Mouse (Mus musculus): Measurements from ENCODE around the gene Mia2.

Gene Mia2

DNA sequence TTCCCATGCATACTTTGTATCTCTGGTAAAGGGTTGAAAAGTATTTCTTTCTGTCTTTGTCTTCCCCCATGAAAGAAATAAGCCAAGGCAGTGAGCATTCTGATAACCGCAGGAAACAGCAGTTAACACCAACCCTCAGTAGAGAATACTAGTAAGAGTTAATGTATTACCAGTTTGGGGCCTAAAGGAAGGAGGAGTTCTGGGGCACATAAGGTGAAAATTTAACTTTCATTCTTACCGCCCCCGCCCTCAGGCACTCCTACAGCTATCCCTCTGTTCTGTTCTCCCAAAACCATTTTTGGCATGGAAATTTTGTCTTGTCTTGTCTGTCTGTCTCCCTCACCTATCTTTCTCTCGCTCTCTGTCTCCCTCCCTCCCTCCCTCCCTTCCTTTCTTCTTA, 54.1 kb downstream of the Mia2 start:
- in situ Hi-C loops (cut with MboI, MseI): loop anchor here (10.0 kb wide), 1 partner anchor 55 kb away; no protein-coding TSS in a partner anchor

- in situ Hi-C loops (cut with MboI, MseI): no loop called here
These were observed 65.5 kb downstream of the Mia2 start for GRCm38 (mm10) chr12:59161091-59161490.

- in situ Hi-C loops (cut with MboI, MseI): no loop called here
These were observed 67.2 kb downstream of the Mia2 start for GRCm38 (mm10) chr12:59162797-59163196.

- in situ Hi-C loops (cut with MboI, MseI): no loop called here
These were observed 68.9 kb downstream of the Mia2 start for GRCm38 (mm10) chr12:59164522-59164921.

- in situ Hi-C loops (cut with MboI, MseI): no loop called here
These were observed 71.0 kb downstream of the Mia2 start for GRCm38 (mm10) chr12:59166557-59166956.

DNA sequence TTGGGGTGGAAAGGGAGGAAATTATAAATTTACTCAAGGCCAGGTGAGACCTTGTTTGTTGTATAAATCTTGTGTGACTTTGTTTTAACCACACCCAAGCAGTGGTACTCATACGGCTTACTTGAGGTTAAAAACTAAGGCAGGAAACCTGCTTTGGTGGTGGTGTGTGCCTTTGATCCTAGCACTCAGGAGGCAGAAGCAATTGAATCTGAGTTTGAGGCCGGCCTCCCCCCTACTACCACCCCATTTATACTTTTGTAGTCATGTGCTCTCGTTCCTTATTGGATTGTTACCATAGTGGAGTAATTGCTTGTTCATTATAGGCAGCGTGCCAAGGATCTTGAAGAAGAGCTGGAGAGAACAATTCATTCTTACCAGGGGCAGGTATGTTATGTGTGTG, 74.3 kb downstream of the Mia2 start:
- in situ Hi-C loops (cut with MboI, MseI): no loop called here

GRCm38 (mm10) chr12:59177814-59178213, 82.2 kb downstream of the Mia2 start:
- in situ Hi-C loops (cut with MboI, MseI): no loop called here

DNA sequence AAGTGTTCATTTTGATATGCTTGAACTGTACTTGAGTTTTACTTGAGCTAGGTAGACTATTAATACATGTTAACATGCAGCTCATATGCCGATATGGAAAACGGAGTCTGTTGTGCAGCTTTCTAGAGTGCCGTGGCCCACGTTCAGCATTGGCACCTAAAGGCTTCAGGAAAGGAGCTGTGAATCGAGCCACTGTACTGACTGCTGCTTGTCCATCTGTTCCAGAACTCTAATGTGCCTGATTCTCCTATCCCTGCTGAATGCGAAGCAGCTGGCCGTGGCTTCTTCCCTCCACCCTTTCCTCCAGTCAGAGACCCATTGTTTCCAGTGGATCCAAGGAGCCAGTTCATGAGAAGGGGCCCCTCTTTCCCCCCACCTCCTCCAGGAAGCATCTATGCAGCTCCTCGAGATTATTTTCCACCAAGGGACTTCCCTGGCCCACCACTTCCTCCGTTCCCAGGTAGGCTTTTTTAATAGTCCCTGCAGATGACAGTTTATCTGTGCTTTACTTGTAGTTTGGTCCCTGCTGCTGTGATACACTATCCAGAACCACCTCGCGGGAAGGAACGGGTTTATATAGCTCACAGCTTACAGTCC, 92.6 kb downstream of the Mia2 start:
- in situ Hi-C loops (cut with MboI, MseI): no loop called here

DNA sequence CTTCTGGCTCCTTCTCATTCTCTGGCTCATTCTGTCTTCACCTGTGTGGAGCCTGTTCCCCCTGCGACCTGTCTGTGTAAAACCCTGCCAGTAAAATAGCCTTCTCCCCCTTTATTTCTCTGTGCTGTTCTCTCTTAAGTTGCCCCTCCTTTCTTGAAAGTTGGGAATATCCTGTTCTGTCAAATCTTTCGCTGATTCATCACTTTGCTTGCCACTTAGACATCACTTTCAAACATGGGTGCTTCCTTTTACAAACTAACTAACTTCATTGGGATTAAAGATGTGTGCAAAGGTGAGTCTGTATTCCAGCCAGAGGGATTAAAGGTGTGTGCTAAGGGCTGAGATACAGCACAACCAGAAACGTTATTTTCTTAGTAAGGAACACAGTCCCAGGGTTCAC, 98.0 kb downstream of the Mia2 start:
- in situ Hi-C loops (cut with MboI, MseI): no loop called here

DNA sequence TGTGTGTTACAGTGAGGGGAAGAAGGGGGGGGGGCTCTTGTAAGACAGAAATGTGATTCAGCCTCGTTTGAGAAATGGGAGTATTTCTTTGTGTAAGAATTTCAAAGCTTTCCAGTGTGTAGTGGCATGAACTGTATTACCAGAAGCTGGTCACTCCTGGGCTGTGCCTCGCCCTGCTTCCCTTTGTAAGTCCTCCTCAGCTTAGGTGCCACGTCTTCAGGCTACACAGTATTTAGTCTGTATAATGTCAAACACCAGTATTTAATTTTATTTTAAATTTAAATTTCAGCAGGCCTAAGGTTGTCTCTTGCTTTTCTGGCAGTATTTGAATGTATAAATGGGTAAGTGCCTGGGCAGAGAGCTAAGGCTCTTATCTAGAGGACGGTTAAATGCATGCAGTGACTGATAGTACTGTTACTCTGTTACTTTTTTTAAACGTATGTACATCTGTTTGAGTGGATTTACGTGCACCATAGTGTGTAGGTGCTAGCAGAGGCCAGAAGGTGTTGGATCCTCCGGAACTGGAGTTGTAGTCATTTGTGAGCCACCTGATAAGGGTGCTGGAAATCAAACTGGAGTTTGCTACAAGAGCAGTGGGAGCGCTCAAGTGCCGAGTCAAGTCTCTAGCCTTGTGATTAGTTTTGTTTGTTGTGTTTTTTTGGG, 98.9 kb downstream of the Mia2 start:
- in situ Hi-C loops (cut with MboI, MseI): no loop called here

DNA sequence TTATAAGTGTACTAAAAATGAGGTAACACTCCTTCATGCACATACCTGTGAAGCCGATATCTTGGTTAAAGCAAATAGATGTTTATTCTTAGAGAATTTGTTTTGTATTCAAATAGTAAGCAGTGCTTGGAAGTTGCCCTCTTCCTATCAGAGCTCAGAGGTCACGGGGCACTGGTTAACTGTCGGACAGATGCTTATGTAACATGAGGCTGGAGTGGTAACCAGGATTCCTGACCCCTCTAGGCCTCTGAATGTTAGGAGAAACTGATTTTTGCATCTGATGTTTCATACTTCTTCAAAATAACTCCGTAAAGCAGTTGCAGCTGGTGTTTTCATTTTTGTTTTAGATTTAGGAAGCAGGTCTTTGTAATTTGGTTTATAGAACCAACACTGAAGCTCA, 99.5 kb downstream of the Mia2 start:
- in situ Hi-C loops (cut with MboI, MseI): no loop called here

DNA sequence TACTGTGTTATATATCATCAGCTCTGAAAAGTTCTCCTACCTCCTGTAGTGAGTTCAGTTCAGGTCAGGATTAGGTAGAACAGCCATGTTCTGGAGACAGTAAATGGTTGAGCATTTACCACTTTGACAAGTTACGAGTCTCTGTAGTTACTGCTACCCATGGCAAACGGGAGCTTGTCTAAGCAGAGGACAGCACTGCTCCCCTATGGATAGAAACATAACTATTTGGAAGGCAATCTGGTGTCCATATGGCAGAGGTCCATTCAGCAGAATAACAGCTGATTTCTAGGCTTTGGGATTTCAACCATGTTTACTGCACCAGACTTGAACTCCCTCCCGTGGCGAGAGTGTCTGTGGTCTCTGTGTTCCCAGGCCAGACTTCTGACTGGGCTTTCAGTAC, 100.3 kb downstream of the Mia2 start:
- in situ Hi-C loops (cut with MboI, MseI): no loop called here

- in situ Hi-C loops (cut with MboI, MseI): no loop called here
These were observed 103.2 kb downstream of the Mia2 start for GRCm38 (mm10) chr12:59198750-59199149.

- in situ Hi-C loops (cut with MboI, MseI): no loop called here
These were observed 103.8 kb downstream of the Mia2 start for GRCm38 (mm10) chr12:59199361-59199760.

DNA sequence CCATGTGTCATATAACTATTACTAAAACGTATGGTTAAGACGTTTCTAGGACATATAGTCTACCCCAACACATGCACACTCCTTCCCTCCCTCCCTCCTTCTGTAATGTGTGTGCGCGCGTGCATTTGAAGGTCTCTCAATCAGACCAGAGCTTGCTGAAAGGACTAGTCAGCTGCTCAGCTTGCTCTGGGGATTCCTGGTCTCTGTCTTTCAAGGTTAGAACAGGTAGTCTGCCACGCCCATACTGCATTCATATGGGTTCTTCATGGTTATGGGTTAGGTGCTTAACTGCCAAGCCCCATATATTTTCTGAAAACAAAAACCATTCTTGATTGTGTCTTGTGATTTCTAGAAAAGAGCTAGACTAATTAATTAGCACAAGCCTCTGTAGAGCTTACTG, 110.0 kb downstream of the Mia2 start:
- in situ Hi-C loops (cut with MboI, MseI): loop anchor here (10.0 to 25.0 kb wide), 2 partner anchors 51 to 1668 kb away; partner anchors contain the start of gene Foxa1

GRCm38 (mm10) chr12:59206208-59206999, 110.8 kb downstream of the Mia2 start:
- in situ Hi-C loops (cut with MboI, MseI): loop anchor here (10.0 to 25.0 kb wide), 2 partner anchors 52 to 1669 kb away; partner anchors contain the start of gene Foxa1

- in situ Hi-C loops (cut with MboI, MseI): loop anchor here (10.0 to 25.0 kb wide), 2 partner anchors 52 to 1670 kb away; partner anchors contain the start of gene Foxa1
These were observed 111.4 kb downstream of the Mia2 start for GRCm38 (mm10) chr12:59207000-59207390.

DNA sequence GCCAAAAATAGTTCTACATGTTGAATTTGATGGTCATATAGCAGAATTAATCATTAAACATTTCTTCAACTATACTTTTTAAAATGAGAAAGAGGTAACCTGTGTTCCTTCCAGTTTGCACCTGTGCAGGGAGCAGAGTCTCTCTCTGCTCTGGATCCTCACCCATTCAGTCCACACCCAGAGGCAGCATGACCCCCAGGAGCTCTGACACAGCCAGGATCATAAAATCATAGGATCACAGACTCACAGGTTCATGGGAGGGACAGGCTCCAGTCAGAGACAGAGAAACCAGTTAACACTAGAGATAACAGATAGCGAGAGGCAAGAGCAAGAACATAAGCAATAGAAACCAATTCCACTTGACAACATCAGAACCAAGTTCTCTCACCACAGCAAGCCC, 112.2 kb downstream of the Mia2 start:
- in situ Hi-C loops (cut with MboI, MseI): loop anchor here (10.0 to 25.0 kb wide), 2 partner anchors 53 to 1671 kb away; partner anchors contain the start of gene Foxa1

DNA sequence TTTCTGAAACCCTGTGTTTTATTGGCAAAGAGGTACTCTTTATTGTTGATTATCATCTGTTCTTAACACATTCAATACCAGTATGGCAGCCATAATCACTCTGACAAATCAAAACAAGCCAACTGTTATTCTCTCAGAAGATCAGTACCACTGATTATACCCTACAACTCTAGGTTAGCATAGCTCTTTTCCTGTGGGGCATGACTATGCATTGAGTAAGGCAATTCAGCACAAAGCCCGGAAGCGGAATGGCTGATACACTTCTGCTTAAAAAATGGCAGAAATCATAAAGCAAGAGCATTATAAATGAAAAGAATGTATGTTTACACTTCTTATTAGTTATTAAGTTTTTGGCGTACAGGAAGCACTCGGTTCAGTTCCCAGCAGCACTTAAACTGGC, 120.6 kb downstream of the Mia2 start:
- in situ Hi-C loops (cut with MboI, MseI): loop anchor here (10.0 to 25.0 kb wide), 2 partner anchors 161 to 1679 kb away; partner anchors contain the start of gene Foxa1

GRCm38 (mm10) chr12:59216676-59217266, 121.2 kb downstream of the Mia2 start:
- in situ Hi-C loops (cut with MboI, MseI): loop anchor here (10.0 to 25.0 kb wide), 2 partner anchors 162 to 1679 kb away; partner anchors contain the start of gene Foxa1

DNA sequence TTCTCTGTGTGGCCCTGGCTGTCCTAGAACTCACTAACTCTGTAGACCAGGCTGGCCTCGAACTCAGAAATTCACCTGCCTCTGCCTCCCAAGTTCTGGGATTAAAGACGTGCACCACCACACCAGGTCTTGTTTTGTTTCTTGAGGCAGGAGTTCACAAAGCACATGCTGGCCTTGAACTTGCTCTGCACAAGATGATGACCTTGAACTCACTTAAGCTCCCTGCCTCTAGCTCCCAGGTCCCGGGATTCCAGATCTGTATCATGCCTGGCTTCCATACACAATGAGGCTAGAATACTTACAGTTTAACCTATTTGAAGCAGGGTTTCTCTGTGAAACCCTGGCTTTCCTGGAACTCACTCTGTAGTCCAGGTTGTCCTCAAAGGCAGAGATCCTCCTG, 121.7 kb downstream of the Mia2 start:
- in situ Hi-C loops (cut with MboI, MseI): loop anchor here (10.0 to 25.0 kb wide), 2 partner anchors 163 to 1680 kb away; partner anchors contain the start of gene Foxa1
